Mouse (Mus musculus) kidney, embryonic 14.5 days (tissue): Measurements from ENCODE around the gene Tbx18. TPM values are rescaled to one million over a fixed set of nuclear protein-coding genes. Genes with fewer than 3 reads are reported as not detected.

ENCODE experiments used
- ATAC-seq: fragments of 200-750 bp; cut with Nextera tagmentation; 2 replicates; pipeline ENCODE4 v1.8.0; 2017; ENCODE audit warnings: moderate number of reproducible peaks, mild to moderate bottlenecking, moderate TSS enrichment, moderate library complexity; ENCODE audit not compliant: low FRiP score, low TSS enrichment
- H3K27ac ChIP-seq: fragments of 300-500 bp; sonication (generic); 2 replicates; pipeline ENCODE4 v1.5.1; 2014; ENCODE audit warnings: low read depth, mild to moderate bottlenecking, low read length, moderate library complexity, mixed read lengths
- H3K27me3 ChIP-seq: fragments of 300-500 bp; sonication (generic); 2 replicates; pipeline ENCODE4 v1.6.1; 2014; ENCODE audit warnings: mild to moderate bottlenecking, low read length; ENCODE audit not compliant: control insufficient read depth, insufficient read depth
- H3K36me3 ChIP-seq: fragments of 300-500 bp; sonication (generic); 2 replicates; pipeline ENCODE4 v1.6.1; 2014; ENCODE audit warnings: low read length, mixed read lengths; ENCODE audit not compliant: control insufficient read depth, insufficient read depth
- H3K4me1 ChIP-seq: fragments of 300-500 bp; sonication (generic); 2 replicates; pipeline ENCODE4 v1.6.1; 2014; ENCODE audit warnings: low read length, mixed read lengths; ENCODE audit not compliant: control insufficient read depth, insufficient read depth
- H3K4me2 ChIP-seq: fragments of 300-500 bp; sonication (generic); replicated peaks from 2 replicates; pipeline ENCODE4 v1.6.1; 2014; ENCODE audit warnings: low read depth, mild to moderate bottlenecking, low read length
- H3K4me3 ChIP-seq: fragments of 300-500 bp; sonication (generic); 2 replicates; pipeline ENCODE4 v1.5.1; 2014; ENCODE audit warnings: mild to moderate bottlenecking, low read length
- H3K9ac ChIP-seq: fragments of 300-500 bp; sonication (generic); 2 replicates; pipeline ENCODE4 v1.6.1; 2014; ENCODE audit warnings: low read depth, mild to moderate bottlenecking, low read length, moderate library complexity
- H3K9me3 ChIP-seq: fragments of 300-500 bp; sonication (generic); 2 replicates; pipeline ENCODE4 v1.6.1; 2016; ENCODE audit warnings: low read length; ENCODE audit not compliant: control insufficient read depth
- WGBS: fragments of 180-500 bp; shearing (Covaris S2); extraction: QIAGEN DNeasy Blood & Tissue Kit; methylation state at CpG from one replicate; pipeline ENCODE4 v1.1.7; 2014; 5-methylcytosine and 5-hydroxymethylcytosine counted together
- polyA plus RNA-seq: library from polyadenylated mRNA; unstranded; fragments of >200 nt; fragmentation: Nextera tagmentation; extraction: Ambion mirVana; gene quantifications from 2 replicates; pipeline ENCODE4 v1.2.1, GENCODE M21; 2014

Gene Tbx18
- polyA plus RNA-seq, 1 experiment from 2014 or later = 3.1 TPM

DNA sequence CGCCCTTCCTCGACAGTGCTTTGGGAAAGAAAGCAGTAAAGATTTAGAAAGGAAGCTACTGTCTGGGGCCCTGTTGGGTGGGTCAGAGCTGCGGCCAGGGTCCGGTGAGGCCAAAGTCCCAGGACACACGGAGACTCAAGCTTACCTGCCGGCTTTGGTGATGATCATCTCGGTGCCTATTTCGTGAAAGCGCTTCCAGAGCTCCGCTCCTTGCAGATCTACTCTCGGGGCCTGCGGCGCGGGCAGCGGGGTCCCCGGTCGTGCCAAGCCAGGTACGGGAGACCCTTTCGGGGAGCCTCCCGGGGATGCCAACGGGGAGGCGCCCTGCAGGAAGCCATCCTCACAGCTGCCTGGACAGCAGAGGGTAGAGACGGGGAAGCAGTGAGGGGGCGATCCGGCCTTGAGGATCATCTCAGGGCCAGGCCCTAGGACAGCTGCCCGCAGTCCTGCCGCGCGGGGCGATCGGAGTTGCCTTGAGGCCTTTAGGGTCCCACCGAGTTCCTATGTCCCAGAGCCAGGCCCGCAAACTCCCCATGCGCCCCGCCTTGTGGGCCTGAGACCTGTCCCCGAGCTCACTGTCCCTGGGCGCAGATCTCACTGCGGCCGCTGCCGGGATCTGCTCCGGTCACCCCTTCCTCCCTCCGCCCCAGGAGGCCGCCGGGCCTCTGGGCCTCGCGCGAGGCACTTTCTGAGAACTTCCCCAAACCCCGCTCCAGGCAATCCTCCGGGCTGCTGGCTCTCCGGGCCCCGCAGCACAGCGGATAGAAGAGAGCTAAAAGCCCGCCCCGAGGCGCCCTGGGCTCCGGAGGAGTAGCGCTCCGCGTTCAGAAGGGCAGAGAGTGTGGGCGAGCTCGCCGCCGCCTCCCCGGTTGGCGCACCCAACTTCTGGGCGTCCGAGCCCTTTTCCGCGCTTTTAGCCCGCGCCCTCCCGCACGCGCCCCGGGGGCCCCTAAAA is 1.5 kb downstream of the Tbx18 start:
- H3K4me1 ChIP-seq = 0 out of 2 replicates have a peak, but pooled peaks cover 7% of the 10 kb centered on the region
- no peaks in the 10 kb centered on the region for H3K9me3 ChIP-seq
- no peaks in the 10 kb centered on the region for H3K36me3 ChIP-seq
- H3K4me3 ChIP-seq = peak overlapping the region; percentile 56
- H3K27ac ChIP-seq = peak overlapping the region; percentile 59
- H3K9ac ChIP-seq = peak overlapping the region; percentile 72
- H3K4me2 ChIP-seq = peak overlapping the region; percentile 63
- ATAC-seq = peak; percentile 58
- whole genome bisulfite sequencing = under 1% methylated on average over 70 of the region's 75 CpGs
- peaks cover 61% of the 10 kb centered on the region for H3K27me3 ChIP-seq

- H3K4me2 ChIP-seq = no peak overlapping the region; the same call in 1 of the 2 replicates
- no peak overlapping the region for H3K4me3 ChIP-seq
These were observed 3.0 kb downstream of the Tbx18 start for GRCm38 (mm10) chr9:87728107-87728506.

GRCm38 (mm10) chr9:87727155-87727953 is 3.7 kb downstream of the Tbx18 start:
- H3K36me3 ChIP-seq = no peaks in the 10 kb centered on the region
- ATAC-seq = no peak
- WGBS = 17% methylated on average over 12 of the region's 12 CpGs
- H3K9ac ChIP-seq = no peak overlapping the region
- H3K4me3 ChIP-seq = no peak overlapping the region
- no peak overlapping the region for H3K27ac ChIP-seq
- peaks cover 58% of the 10 kb centered on the region for H3K27me3 ChIP-seq
- no peaks in the 10 kb centered on the region for H3K9me3 ChIP-seq
- no peak overlapping the region for H3K4me2 ChIP-seq
- 0 out of 2 replicates have a peak, but pooled peaks cover 7% of the 10 kb centered on the region for H3K4me1 ChIP-seq

More at GRCm38 (mm10) chr9:87728107-87728506, 3.0 kb downstream of the Tbx18 start:
- WGBS = 27% methylated on average over 3 of the region's 3 CpGs
- H3K27me3 ChIP-seq = peaks cover 63% of the 10 kb centered on the region
- no peaks in the 10 kb centered on the region for H3K9me3 ChIP-seq
- no peaks in the 10 kb centered on the region for H3K36me3 ChIP-seq
- H3K27ac ChIP-seq = no peak overlapping the region
- H3K4me1 ChIP-seq = 0 out of 2 replicates have a peak, but pooled peaks cover 7% of the 10 kb centered on the region
- no peak overlapping the region for H3K9ac ChIP-seq
- ATAC-seq = no peak

DNA sequence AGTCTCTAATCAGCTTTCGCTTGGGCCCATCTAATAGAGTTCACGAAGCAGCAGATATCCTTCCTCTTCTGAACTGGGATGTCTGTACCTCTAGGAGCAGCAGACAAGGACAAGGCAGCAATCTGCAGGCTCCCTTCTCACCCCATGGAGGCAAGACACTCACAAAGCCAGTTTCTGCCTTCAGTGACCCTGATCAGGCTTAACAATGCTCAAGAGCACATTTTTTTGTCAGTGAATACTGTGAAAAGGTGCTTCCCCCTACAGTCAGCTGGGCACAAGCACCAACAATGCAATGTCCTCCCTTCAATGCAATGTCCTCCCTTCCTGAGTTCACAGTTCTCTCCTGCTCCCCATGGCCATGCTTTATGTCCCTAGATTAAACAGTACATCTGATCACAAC is 9.3 kb downstream of the Tbx18 start:
- no peaks in the 10 kb centered on the region for H3K36me3 ChIP-seq
- H3K9me3 ChIP-seq = no peaks in the 10 kb centered on the region
- no peak overlapping the region for H3K9ac ChIP-seq
- no peaks in the 10 kb centered on the region for H3K4me1 ChIP-seq
- ATAC-seq = no peak
- no peak overlapping the region for H3K4me3 ChIP-seq
- H3K4me2 ChIP-seq = no peak overlapping the region
- H3K27me3 ChIP-seq = peaks cover 35% of the 10 kb centered on the region
- 57% methylated on average over 2 of the region's 2 CpGs for WGBS
- H3K27ac ChIP-seq = no peak overlapping the region

GRCm38 (mm10) chr9:87710360-87710759 is 20.7 kb downstream of the Tbx18 start:
- no peak for ATAC-seq
- Histone ChIP-seq H3K27me3 (0 out of 2 replicates have a peak, but pooled peaks cover 3% of the 10 kb centered on the region), H3K4me2 (no peak overlapping the region), H3K9ac (no peak overlapping the region), H3K9me3 (no peaks in the 10 kb centered on the region), H3K4me1 (no peaks in the 10 kb centered on the region), H3K27ac (no peak overlapping the region), H3K4me3 (no peak overlapping the region), H3K36me3 (no peaks in the 10 kb centered on the region; the same call in 1 of the 2 replicates)
- WGBS = 45% methylated on average over 4 of the region's 4 CpGs

DNA sequence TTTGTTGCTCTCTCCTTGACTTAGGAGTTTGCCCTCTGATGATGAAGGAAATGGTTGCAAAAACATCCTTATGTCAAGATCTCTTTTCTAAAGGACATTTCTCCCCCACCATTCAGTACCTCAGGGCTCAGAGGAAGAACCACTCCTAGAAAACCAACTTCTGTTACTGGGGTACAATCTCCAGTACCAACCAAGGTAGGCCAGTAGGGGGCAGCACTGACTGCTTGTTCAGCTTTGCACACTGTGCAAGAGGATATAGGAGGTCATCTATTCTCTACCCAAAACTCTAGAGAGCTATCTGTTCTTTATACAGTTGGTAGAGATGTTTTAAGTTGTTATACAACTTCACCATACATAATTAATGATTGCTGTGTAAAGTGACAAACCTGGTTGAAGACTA is 22.9 kb downstream of the Tbx18 start:
- ATAC-seq = no peak
- H3K4me1 ChIP-seq = no peaks in the 10 kb centered on the region
- no peaks in the 10 kb centered on the region for H3K9me3 ChIP-seq
- H3K9ac ChIP-seq = no peak overlapping the region
- no peak overlapping the region for H3K27ac ChIP-seq
- H3K27me3 ChIP-seq = 0 out of 2 replicates have a peak, but pooled peaks cover 3% of the 10 kb centered on the region
- no peak overlapping the region for H3K4me3 ChIP-seq
- H3K4me2 ChIP-seq = no peak overlapping the region
- H3K36me3 ChIP-seq = no peaks in the 10 kb centered on the region; the same call in 1 of the 2 replicates

- no peak for ATAC-seq
- Histone ChIP-seq H3K9me3 (no peaks in the 10 kb centered on the region), H3K4me2 (no peak overlapping the region), H3K36me3 (no peaks in the 10 kb centered on the region; the same call in 1 of the 2 replicates), H3K27ac (no peak overlapping the region), H3K9ac (no peak overlapping the region), H3K4me1 (no peaks in the 10 kb centered on the region), H3K27me3 (0 out of 2 replicates have a peak, but pooled peaks cover 2% of the 10 kb centered on the region), H3K4me3 (no peak overlapping the region)
- 73% methylated on average over 2 of the region's 2 CpGs for WGBS
These were observed 28.8 kb downstream of the Tbx18 start for GRCm38 (mm10) chr9:87702267-87702666.

DNA sequence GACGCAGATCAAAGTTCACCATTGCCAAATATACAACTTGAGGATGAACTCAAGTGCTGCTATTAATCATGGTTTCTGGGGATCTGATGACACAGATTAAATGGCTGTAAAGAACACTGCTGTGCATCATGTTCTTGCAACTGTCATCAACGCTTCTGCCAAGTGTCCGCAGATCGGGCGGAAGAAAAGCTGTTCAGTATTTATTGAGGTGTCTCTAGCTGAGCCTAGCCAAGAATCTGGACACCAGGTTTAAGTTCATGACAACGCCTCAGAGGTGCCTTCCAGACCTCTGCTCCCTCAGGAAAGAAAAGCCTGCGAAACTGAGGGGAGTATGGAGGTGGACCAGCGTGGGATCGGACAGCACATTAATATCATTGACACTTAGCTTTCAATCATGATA is 44.1 kb downstream of the Tbx18 start:
- H3K27me3 ChIP-seq = no peaks in the 10 kb centered on the region
- WGBS = 48% methylated on average over 9 of the region's 9 CpGs

More for the DNA sequence above, 44.1 kb downstream of the Tbx18 start:
- ATAC-seq = no peak
- H3K36me3 ChIP-seq = no peaks in the 10 kb centered on the region
- H3K9me3 ChIP-seq = no peaks in the 10 kb centered on the region
- H3K4me2 ChIP-seq = no peak overlapping the region
- H3K4me3 ChIP-seq = no peak overlapping the region
- no peak overlapping the region for H3K9ac ChIP-seq
- H3K27ac ChIP-seq = no peak overlapping the region
- H3K4me1 ChIP-seq = 0 out of 2 replicates have a peak, but pooled peaks cover 2% of the 10 kb centered on the region
